20 mouse cellular contexts compared by ENCODE assay signal in the genomic region with DNA sequence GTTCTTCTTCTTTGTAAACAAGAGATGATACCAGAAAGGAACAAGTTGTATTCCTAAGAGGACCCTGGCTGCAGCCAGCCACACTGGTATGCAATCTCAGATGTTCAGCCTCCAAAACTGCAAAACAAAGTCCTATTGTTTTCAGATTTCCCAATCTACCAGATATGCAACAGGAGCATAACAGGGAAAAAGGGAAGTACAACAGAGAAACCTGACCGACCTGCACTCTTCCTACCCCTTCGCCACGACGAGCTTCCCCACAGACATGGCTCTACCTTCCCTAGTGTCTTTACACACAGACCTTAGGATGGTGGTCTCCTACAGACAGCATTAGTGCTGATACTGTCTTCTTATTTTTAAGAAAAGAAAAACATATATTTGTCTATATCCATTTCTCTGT.
DNase-seq lines count a peak whose midpoint lies in the region; ATAC-seq and TF ChIP-seq lines count a peak whose summit lies in the region.
"Had no signal": no experiment of that assay in that cellular context is flagged by ENCODE, and none has a peak within 500 bp of the region (broad histone marks: within the 10 kb centered on the region; RNA-seq: fewer than 3 reads in every experiment).

No protein-coding gene starts in this region.

- no peaks in the 10 kb centered on the region for H3K9me3 ChIP-seq in kidney, embryonic 15.5 days (replicated peaks)
- H3K9me3 ChIP-seq in intestine, postnatal 0 days (ENCODE audit: control insufficient read depth), result no peaks in the 10 kb centered on the region
- H3K9me3 ChIP-seq in neural tube, embryonic 15.5 days (replicated peaks), result no peaks in the 10 kb centered on the region
- H3K9me3 ChIP-seq: forebrain, embryonic 10.5 days; heart, embryonic 15.5 days; hindbrain, embryonic 10.5 days; midbrain, embryonic 13.5 days; neural tube, embryonic 12.5 days had no signal

- no peak overlapping the region for H3K9ac ChIP-seq in kidney, embryonic 15.5 days
- H3K9ac ChIP-seq in intestine, postnatal 0 days (ENCODE audit: low read depth, low read length), result no peak overlapping the region
- no peak overlapping the region for H3K9ac ChIP-seq in neural tube, embryonic 15.5 days (replicated peaks)
- H3K9ac ChIP-seq: forebrain, postnatal 0 days; heart, embryonic 15.5 days; midbrain, embryonic 13.5 days; neural tube, embryonic 12.5 days had no signal

- peaks cover 62% of the 10 kb centered on the region for H3K4me1 ChIP-seq in kidney, embryonic 15.5 days
- no peaks in the 10 kb centered on the region for H3K4me1 ChIP-seq in testis, adult 2 months (ENCODE audit: control insufficient read depth, insufficient read depth, low read length)
- peaks cover 16% of the 10 kb centered on the region; the same call in 1 of the 2 replicates for H3K4me1 ChIP-seq in intestine, postnatal 0 days (replicated peaks; ENCODE audit: control insufficient read depth, insufficient read depth, low read length)
- peaks cover 5% of the 10 kb centered on the region; the same call in 1 of the 2 replicates for H3K4me1 ChIP-seq in neural tube, embryonic 15.5 days

- H3K36me3 ChIP-seq in kidney, embryonic 15.5 days, result no peaks in the 10 kb centered on the region
- no peaks in the 10 kb centered on the region for H3K36me3 ChIP-seq in testis, adult 2 months (ENCODE audit: control insufficient read depth, insufficient read depth, low read length)
- no peaks in the 10 kb centered on the region for H3K36me3 ChIP-seq in intestine, postnatal 0 days (ENCODE audit: control insufficient read depth, insufficient read depth)
- no peaks in the 10 kb centered on the region for H3K36me3 ChIP-seq in neural tube, embryonic 15.5 days
- H3K36me3 ChIP-seq: forebrain, embryonic 10.5 days; heart, embryonic 15.5 days; hindbrain, embryonic 10.5 days; midbrain, embryonic 13.5 days; neural tube, embryonic 12.5 days had no signal

- no peak for TF ChIP-seq CTCF in testis, adult 2 months (IDR thresholded peaks at IDR 0.05; ENCODE audit: control insufficient read depth, insufficient read depth, insufficient replicate concordance, low read depth, low read length)
- TF ChIP-seq CTCF in intestine, postnatal 0 days (IDR thresholded peaks at IDR 0.05; ENCODE audit: low read depth), result no peak

- 57% methylated on average over 4 of the region's 4 CpGs for WGBS in kidney, embryonic 15.5 days
- WGBS in intestine, postnatal 0 days, result 49% methylated on average over 4 of the region's 4 CpGs
- 93% methylated on average over 4 of the region's 4 CpGs for WGBS in neural tube, embryonic 15.5 days

- H3K27me3 ChIP-seq in kidney, embryonic 15.5 days, result no peaks in the 10 kb centered on the region
- no peaks in the 10 kb centered on the region for H3K27me3 ChIP-seq in testis, adult 2 months (ENCODE audit: control insufficient read depth, insufficient read depth, low read length)
- H3K27me3 ChIP-seq in intestine, postnatal 0 days (replicated peaks; ENCODE audit: control insufficient read depth, insufficient read depth, low read length), result no peaks in the 10 kb centered on the region
- no peaks in the 10 kb centered on the region for H3K27me3 ChIP-seq in neural tube, embryonic 15.5 days (replicated peaks)
- H3K27me3 ChIP-seq: heart, embryonic 15.5 days; midbrain, embryonic 13.5 days; neural tube, embryonic 12.5 days had no signal

- TF ChIP-seq POLR2A in testis, adult 2 months (IDR thresholded peaks at IDR 0.05; ENCODE audit: control insufficient read depth, low read depth, low read length), result no peak

- no peak overlapping the region for H3K4me3 ChIP-seq in kidney, embryonic 15.5 days (replicated peaks)
- peak overlapping the region; percentile 65 for H3K4me3 ChIP-seq in testis, adult 2 months (ENCODE audit: control insufficient read depth, low read depth, low read length)
- H3K4me3 ChIP-seq in intestine, postnatal 0 days (ENCODE audit: low read depth, low read length), result no peak overlapping the region
- no peak overlapping the region for H3K4me3 ChIP-seq in neural tube, embryonic 15.5 days (replicated peaks)
- H3K4me3 ChIP-seq: forebrain, embryonic 10.5 days; gastrocnemius, adult 2 months; heart, embryonic 15.5 days; hindbrain, embryonic 10.5 days; midbrain, embryonic 13.5 days; neural tube, embryonic 12.5 days had no signal

- H3K4me2 ChIP-seq in kidney, embryonic 15.5 days, result no peak overlapping the region
- H3K4me2 ChIP-seq in intestine, postnatal 0 days (replicated peaks; ENCODE audit: low read depth), result no peak overlapping the region
- H3K4me2 ChIP-seq in neural tube, embryonic 15.5 days, result no peak overlapping the region
- H3K4me2 ChIP-seq: heart, embryonic 15.5 days; midbrain, embryonic 13.5 days; neural tube, embryonic 12.5 days had no signal

- no peak for ATAC-seq in kidney, embryonic 15.5 days (replicated peaks; ENCODE audit: low FRiP score)
- 0 out of 2 replicates have a peak, but pooled peaks have one; percentile 31 for ATAC-seq in intestine, postnatal 0 days
- no peak for ATAC-seq in neural tube, embryonic 15.5 days (ENCODE audit: low FRiP score)
- ATAC-seq: forebrain, postnatal 0 days; midbrain, embryonic 13.5 days had no signal

- H3K27ac ChIP-seq in kidney, embryonic 15.5 days, result peak overlapping the region; percentile 94
- H3K27ac ChIP-seq in testis, adult 2 months (ENCODE audit: control insufficient read depth, insufficient read depth, low read depth, low read length), result no peak overlapping the region
- H3K27ac ChIP-seq in intestine, postnatal 0 days (ENCODE audit: low read depth, low read length), result no peak overlapping the region
- H3K27ac ChIP-seq in neural tube, embryonic 15.5 days (replicated peaks), result no peak overlapping the region
- H3K27ac ChIP-seq: midbrain, embryonic 13.5 days; neural tube, embryonic 12.5 days had no signal

- DNase-seq in kidney, postnatal 25 days, result no peak
- DNase-seq in testis, postnatal 10 days (ENCODE audit: low spot score), result no peak
- DNase-seq in layer of hippocampus, adult 18-20 months (ENCODE audit: low spot score in 2 of 2), result no peak
- DNase-seq: adrenal gland, postnatal 36 days; cerebellum, adult 11-12 months; cerebellum, postnatal 14 days; embryo, embryonic 11 days; forebrain, postnatal 0 days; gastrocnemius, adult 2 months; layer of hippocampus, postnatal 36 days; right cerebral cortex, adult 18-20 months had no signal
